Mouse (Mus musculus): ENCODE measurements around the gene Tdrd9. TPM values are rescaled to one million over a fixed set of nuclear protein-coding genes. Genes with fewer than 3 reads are reported as not detected.

Gene Tdrd9
- polyA plus RNA-seq, 1 experiment from 2014 or later: 0.32 TPM

GRCm38 (mm10) chr12:112038441-112038840, 67.1 kb downstream of the Tdrd9 start:
- Histone ChIP-seq H3K27ac (no peak overlapping the region), H3K36me3 (ENCODE audit: insufficient read depth, low read length) (no peaks in the 10 kb centered on the region), H3K9me3 (replicated peaks; ENCODE audit: low read length) (no peaks in the 10 kb centered on the region), H3K4me3 (replicated peaks; ENCODE audit: low read depth, low read length) (no peak overlapping the region), H3K4me2 (ENCODE audit: low read length) (no peak overlapping the region), H3K4me1 (replicated peaks; ENCODE audit: insufficient read depth, low read length) (no peaks in the 10 kb centered on the region), H3K27me3 (ENCODE audit: insufficient read depth, low read length) (no peaks in the 10 kb centered on the region), H3K9ac (ENCODE audit: low read depth, low read length) (no peak overlapping the region)
- ATAC-seq (replicated peaks; ENCODE audit: low FRiP score, low read depth): no peak
- DNase-seq (ENCODE audit: low spot score): no peak
- TF ChIP-seq CTCF (IDR thresholded peaks at IDR 0.05; ENCODE audit: low read depth): no peak
- 91% methylated on average over 10 of the region's 10 CpGs for WGBS

GRCm38 (mm10) chr12:112039169-112039568, 67.8 kb downstream of the Tdrd9 start:
- no peak overlapping the region for H3K27ac ChIP-seq
- H3K27me3 ChIP-seq (ENCODE audit: insufficient read depth, low read length): no peaks in the 10 kb centered on the region
- H3K4me2 ChIP-seq (ENCODE audit: low read length): no peak overlapping the region
- no peaks in the 10 kb centered on the region for H3K36me3 ChIP-seq (ENCODE audit: insufficient read depth, low read length)
- H3K4me1 ChIP-seq (replicated peaks; ENCODE audit: insufficient read depth, low read length): no peaks in the 10 kb centered on the region
- no peak overlapping the region for H3K9ac ChIP-seq (ENCODE audit: low read depth, low read length)
- H3K4me3 ChIP-seq (replicated peaks; ENCODE audit: low read depth, low read length): no peak overlapping the region
- no peaks in the 10 kb centered on the region for H3K9me3 ChIP-seq (replicated peaks; ENCODE audit: low read length)
- no peak for TF ChIP-seq CTCF (IDR thresholded peaks at IDR 0.05; ENCODE audit: low read depth)
- no peak for DNase-seq (ENCODE audit: low spot score)
- no peak for ATAC-seq (replicated peaks; ENCODE audit: low FRiP score, low read depth)
- WGBS: 75% methylated on average over 10 of the region's 10 CpGs

GRCm38 (mm10) chr12:112042681-112043080, 71.3 kb downstream of the Tdrd9 start:
- Histone ChIP-seq H3K4me3 (replicated peaks; ENCODE audit: low read depth, low read length) (no peak overlapping the region), H3K4me1 (replicated peaks; ENCODE audit: insufficient read depth, low read length) (no peaks in the 10 kb centered on the region), H3K27me3 (ENCODE audit: insufficient read depth, low read length) (no peaks in the 10 kb centered on the region), H3K9ac (ENCODE audit: low read depth, low read length) (no peak overlapping the region), H3K9me3 (replicated peaks; ENCODE audit: low read length) (no peaks in the 10 kb centered on the region), H3K4me2 (ENCODE audit: low read length) (no peak overlapping the region), H3K27ac (no peak overlapping the region), H3K36me3 (ENCODE audit: insufficient read depth, low read length) (no peaks in the 10 kb centered on the region)
- 78% methylated on average over 14 of the region's 14 CpGs for WGBS
- no peak for ATAC-seq (replicated peaks; ENCODE audit: low FRiP score, low read depth)
- DNase-seq (ENCODE audit: low spot score): no peak
- no peak for TF ChIP-seq CTCF (IDR thresholded peaks at IDR 0.05; ENCODE audit: low read depth)

- no peak overlapping the region for H3K4me3 ChIP-seq (replicated peaks; ENCODE audit: low read depth, low read length)
- ATAC-seq (replicated peaks; ENCODE audit: low FRiP score, low read depth): peak; percentile 54; the same call in 1 of the 2 replicates
- H3K27me3 ChIP-seq (ENCODE audit: insufficient read depth, low read length): no peaks in the 10 kb centered on the region
These were observed 106.3 kb downstream of the Tdrd9 start for GRCm38 (mm10) chr12:112077651-112078050.

GRCm38 (mm10) chr12:112079911-112080310, 108.6 kb downstream of the Tdrd9 start:
- no peaks in the 10 kb centered on the region for H3K36me3 ChIP-seq (ENCODE audit: insufficient read depth, low read length)
- no peaks in the 10 kb centered on the region for H3K9me3 ChIP-seq (replicated peaks; ENCODE audit: low read length)
- TF ChIP-seq CTCF (IDR thresholded peaks at IDR 0.05; ENCODE audit: low read depth): no peak
- no peak overlapping the region for H3K27ac ChIP-seq
- DNase-seq (ENCODE audit: low spot score): no peak
- no peaks in the 10 kb centered on the region for H3K4me1 ChIP-seq (replicated peaks; ENCODE audit: insufficient read depth, low read length)
- WGBS: 68% methylated on average over 8 of the region's 8 CpGs
- no peaks in the 10 kb centered on the region for H3K27me3 ChIP-seq (ENCODE audit: insufficient read depth, low read length)
- no peak overlapping the region for H3K4me2 ChIP-seq (ENCODE audit: low read length)
- no peak for ATAC-seq (replicated peaks; ENCODE audit: low FRiP score, low read depth)
- no peak overlapping the region for H3K4me3 ChIP-seq (replicated peaks; ENCODE audit: low read depth, low read length)
- H3K9ac ChIP-seq (ENCODE audit: low read depth, low read length): no peak overlapping the region

More at GRCm38 (mm10) chr12:112077651-112078050, 106.3 kb downstream of the Tdrd9 start:
- peak; percentile 71 for DNase-seq (ENCODE audit: low spot score)
- TF ChIP-seq CTCF (IDR thresholded peaks at IDR 0.05; ENCODE audit: low read depth): peak; percentile 86
- 10% methylated on average over 6 of the region's 6 CpGs for WGBS
- Histone ChIP-seq H3K36me3 (ENCODE audit: insufficient read depth, low read length) (no peaks in the 10 kb centered on the region), H3K4me1 (replicated peaks; ENCODE audit: insufficient read depth, low read length) (no peaks in the 10 kb centered on the region), H3K9me3 (replicated peaks; ENCODE audit: low read length) (no peaks in the 10 kb centered on the region), H3K27ac (no peak overlapping the region), H3K9ac (ENCODE audit: low read depth, low read length) (no peak overlapping the region), H3K4me2 (ENCODE audit: low read length) (no peak overlapping the region)

GRCm38 (mm10) chr12:112080911-112081310, 109.6 kb downstream of the Tdrd9 start:
- DNase-seq (ENCODE audit: low spot score) (no peak), ATAC-seq (replicated peaks; ENCODE audit: low FRiP score, low read depth) (no peak)
- Histone ChIP-seq H3K9me3 (replicated peaks; ENCODE audit: low read length) (no peaks in the 10 kb centered on the region), H3K4me1 (replicated peaks; ENCODE audit: insufficient read depth, low read length) (no peaks in the 10 kb centered on the region), H3K36me3 (ENCODE audit: insufficient read depth, low read length) (no peaks in the 10 kb centered on the region), H3K27me3 (ENCODE audit: insufficient read depth, low read length) (no peaks in the 10 kb centered on the region), H3K4me2 (ENCODE audit: low read length) (no peak overlapping the region), H3K4me3 (replicated peaks; ENCODE audit: low read depth, low read length) (no peak overlapping the region), H3K9ac (ENCODE audit: low read depth, low read length) (no peak overlapping the region), H3K27ac (no peak overlapping the region)
- TF ChIP-seq CTCF (IDR thresholded peaks at IDR 0.05; ENCODE audit: low read depth): no peak
- WGBS: 94% methylated on average over 4 of the region's 4 CpGs

GRCm38 (mm10) chr12:112082241-112082640, 110.9 kb downstream of the Tdrd9 start:
- ATAC-seq (replicated peaks; ENCODE audit: low FRiP score, low read depth) (no peak), DNase-seq (ENCODE audit: low spot score) (no peak)
- TF ChIP-seq CTCF (IDR thresholded peaks at IDR 0.05; ENCODE audit: low read depth): no peak
- Histone ChIP-seq H3K27me3 (ENCODE audit: insufficient read depth, low read length) (no peaks in the 10 kb centered on the region), H3K4me1 (replicated peaks; ENCODE audit: insufficient read depth, low read length) (no peaks in the 10 kb centered on the region), H3K4me3 (replicated peaks; ENCODE audit: low read depth, low read length) (no peak overlapping the region), H3K36me3 (ENCODE audit: insufficient read depth, low read length) (no peaks in the 10 kb centered on the region), H3K9ac (ENCODE audit: low read depth, low read length) (no peak overlapping the region), H3K27ac (no peak overlapping the region), H3K9me3 (replicated peaks; ENCODE audit: low read length) (no peaks in the 10 kb centered on the region), H3K4me2 (ENCODE audit: low read length) (no peak overlapping the region)
- 23% methylated on average over 1 of the region's 1 CpGs for WGBS
